Mouse (Mus musculus) T-helper 2 cell (primary cell): ENCODE data around the gene Slc28a3.

Source experiments
- in situ Hi-C: fragments of 300-600 bp; cut with MboI, MseI; formaldehyde crosslinking; loops from one replicate; pipeline ENCODE4 v1.15.1; 2025; ENCODE audit warnings: high pct_unique_total_duplicates

Slc28a3 gene

DNA sequence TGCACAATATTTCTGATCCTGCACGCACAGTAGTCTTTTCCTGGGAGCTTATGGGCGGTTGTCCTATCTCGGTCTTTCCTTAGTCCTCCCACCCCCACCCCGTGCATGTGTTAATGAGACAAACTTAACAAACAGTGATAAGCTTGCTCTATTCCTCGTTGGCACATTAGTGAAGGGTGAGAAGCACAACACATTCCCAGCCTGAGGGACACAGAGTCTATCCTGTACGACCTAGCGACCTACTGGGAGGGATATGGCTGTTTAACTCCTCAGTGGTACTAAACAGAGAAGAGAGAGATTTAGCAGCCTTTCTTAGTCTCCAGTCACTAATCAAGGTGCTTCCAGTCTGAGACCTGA is 86.9 kb downstream of the Slc28a3 start:
- in situ Hi-C loops: no loop called here

DNA sequence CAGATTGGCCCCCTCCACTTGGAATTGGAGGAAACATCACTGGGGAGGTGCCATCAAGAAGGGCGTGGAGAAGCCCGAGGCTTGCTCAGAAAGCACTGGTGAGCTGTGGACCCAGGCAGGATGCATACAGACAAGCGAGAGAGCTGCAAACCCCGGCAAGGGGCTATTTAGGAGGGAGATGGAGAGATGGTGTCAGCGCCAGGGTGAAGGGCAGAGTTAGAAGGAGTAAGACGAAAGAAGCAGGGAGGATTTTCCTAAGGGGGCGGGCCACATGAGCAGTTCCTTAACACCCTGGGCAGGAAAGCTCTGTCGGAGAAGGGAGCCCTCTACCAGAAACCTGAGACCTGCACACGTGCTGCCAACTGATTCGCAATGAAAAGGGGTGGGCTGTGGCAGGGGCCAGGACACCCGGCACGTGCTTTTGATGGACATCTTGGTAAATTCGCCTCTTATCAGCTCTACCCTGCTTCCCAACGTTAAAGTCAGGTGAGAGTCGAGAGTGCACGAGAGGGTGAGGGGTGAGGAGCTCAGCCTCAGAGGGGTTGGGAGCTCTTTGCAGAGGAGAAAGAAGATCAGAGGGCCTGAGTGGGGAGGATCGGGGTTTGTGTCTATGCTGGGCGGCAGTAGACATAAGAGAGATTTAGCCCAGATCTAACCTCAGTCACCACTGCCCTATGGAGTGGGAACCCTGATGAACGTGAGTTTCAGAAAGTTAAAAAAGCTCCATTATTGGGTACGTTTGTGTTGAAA is 87.5 kb downstream of the Slc28a3 start:
- in situ Hi-C loops: no loop called here

DNA sequence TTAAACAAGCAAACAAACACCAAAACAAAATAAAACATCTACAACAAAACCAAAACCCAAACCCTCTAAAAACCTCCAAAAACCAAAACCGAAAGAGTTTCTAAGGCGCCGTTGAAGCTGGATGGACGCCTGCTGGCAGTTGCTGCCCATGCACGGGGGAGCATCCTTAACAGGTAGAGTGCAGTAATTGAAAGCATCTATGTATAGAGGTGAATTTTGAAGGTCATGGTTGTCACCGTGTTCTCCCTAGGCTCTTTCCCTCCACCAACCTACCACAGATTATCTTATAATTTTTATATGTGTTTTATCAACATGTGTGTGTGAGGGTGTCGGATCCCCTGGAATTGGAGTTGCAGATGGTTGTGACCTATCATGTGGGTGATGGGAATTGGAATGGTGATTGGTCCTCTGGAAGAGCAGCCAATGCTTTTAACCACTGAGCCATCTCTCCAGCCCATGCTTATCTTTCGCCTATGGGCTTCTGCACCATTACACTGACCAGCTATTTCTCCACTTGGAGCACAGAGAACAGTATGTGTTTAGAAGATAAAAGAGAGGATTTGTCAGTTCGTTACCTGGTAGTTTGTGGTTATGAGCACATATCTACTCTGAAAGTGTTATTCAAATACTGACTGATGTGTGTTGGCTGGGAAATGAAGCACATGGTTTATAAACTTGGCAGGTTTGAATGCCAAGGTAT is 89.2 kb downstream of the Slc28a3 start:
- in situ Hi-C loops: no loop called here

DNA sequence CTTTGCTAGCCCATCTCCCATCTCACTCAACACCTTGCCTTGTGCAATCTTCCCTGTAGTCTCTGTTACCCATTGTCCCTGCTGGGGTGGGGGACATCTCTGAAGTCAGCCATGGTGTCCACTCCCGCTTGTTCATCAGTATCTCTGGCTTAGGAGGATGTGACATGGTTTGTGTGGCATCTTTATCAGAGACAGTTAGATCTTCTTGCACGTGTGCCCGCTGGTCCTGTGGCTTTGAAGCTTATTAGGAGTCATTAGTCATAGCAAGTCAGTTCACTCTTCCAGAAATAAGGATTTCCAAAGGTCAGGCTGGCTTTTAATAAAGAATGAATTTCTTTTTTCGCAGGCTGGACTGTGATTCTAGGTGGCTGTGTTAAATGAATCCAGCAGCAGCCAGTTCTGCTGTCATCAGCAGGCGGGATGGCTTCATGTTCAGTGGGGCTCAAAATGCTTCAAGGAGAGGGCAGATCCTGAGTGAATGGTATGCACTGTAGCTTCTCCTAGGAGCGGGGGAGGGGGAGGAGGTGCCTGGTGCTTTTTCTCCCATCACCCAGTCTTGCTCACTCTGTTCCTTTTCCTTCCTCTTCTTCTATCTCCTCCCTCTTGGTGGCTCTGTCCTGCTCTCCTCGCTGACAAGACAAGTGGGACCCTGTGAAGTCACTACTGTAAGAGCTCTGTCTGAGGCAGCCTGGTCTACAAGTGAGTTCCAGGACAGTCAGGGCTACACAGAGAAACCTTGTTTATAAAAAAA is 89.9 kb downstream of the Slc28a3 start:
- in situ Hi-C loops: no loop called here

DNA sequence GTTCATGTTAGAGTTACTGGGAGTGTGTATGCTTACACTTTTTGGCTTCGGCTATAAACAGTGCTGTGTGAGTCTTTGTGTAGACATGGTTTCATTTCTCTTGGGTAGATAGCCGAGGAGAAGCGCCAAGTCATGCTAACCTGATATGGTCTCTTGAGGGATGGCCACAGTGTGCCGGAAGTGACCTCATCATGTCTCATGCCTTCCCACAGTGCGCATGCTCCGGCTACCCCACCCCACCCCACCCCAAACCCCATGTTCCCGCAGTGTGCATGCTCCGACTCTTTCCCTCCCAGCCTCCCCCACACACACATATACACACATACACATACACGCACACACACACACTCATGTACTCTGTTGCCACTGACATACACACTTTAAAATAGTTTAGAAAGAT is 90.6 kb downstream of the Slc28a3 start:
- in situ Hi-C loops: no loop called here

DNA sequence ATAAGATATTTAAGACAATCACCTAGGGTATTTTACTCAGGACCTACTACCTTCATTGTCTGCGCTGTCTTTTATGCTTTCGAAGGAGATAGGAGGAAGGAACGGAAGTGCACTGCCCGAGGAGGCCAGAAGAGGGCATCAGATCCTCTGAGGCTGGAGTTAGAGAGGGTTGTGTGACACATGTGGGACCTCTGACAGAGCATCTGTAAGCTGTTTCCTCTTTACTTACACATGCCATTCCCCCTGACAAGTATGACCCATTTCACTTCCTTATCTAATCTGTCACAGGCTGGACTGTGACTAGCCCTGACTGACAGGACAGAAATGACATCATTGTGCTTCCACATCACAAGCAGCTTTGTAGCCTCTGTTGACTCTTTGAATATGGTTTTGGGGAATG is 94.4 kb downstream of the Slc28a3 start:
- in situ Hi-C loops: no loop called here

DNA sequence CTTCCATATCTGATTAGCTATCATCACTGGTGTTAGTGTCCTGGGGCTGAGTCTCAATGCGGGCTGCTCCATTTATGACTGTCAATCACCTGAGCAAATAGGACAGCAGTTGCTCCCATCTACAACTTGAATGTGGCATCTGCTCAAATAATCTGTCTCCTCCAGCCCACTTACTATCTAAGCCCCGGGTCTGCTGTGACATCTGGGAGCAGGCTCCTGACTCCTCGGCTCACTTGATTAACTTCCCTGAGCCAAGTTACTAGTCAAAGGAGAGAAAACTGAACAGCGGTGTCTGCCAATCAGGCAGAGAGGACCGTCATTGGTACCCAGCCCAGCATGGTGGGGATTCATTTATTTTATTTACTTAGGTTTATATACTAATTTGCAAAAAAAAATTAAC is 95.0 kb downstream of the Slc28a3 start:
- in situ Hi-C loops: no loop called here

DNA sequence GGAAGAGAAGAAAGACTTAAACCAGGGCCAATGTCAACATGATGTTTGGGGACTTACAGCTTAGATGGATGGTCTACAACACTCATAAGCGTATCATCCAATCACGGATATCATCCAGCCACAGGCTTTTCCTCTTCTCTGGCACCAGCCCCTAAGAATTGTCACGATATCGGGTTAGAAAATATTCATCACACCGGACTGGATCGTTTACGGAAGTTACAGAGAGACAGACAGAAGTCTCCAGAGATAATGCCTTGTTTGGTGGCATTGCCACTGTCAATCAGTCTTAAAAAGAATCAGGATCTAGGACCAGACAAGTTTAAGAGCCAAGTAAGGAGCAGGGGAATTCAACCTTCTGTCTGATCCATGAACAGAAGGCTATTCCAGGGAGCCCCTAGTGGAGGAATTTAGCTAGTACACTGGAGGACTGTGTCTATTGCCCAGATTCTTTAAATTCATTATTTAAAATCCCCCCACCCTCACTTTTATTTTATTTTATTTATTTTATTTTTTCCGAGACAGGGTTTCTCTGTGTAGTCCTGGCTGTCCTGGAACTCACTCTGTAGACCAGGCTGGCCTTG is 96.4 kb downstream of the Slc28a3 start:
- in situ Hi-C loops: no loop called here

DNA sequence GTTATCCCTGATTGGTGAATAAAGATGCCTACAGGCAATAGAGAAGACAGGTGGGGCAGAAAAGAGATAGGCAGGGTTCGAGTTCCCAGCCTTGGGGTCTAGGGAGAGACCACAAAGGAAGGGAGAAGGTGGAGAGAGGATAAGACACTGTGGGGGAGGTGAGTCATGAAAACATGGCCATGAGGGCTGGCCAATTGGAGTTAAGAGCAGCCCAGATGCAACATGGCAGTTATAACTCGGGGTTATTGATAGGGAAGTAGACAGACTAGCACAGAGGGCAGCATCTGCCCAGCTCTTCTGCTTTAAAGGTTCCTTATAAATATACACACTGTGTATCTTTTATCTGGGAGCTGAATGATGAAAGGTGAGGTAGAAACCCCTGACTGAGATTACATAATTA is 98.8 kb downstream of the Slc28a3 start:
- in situ Hi-C loops: no loop called here

DNA sequence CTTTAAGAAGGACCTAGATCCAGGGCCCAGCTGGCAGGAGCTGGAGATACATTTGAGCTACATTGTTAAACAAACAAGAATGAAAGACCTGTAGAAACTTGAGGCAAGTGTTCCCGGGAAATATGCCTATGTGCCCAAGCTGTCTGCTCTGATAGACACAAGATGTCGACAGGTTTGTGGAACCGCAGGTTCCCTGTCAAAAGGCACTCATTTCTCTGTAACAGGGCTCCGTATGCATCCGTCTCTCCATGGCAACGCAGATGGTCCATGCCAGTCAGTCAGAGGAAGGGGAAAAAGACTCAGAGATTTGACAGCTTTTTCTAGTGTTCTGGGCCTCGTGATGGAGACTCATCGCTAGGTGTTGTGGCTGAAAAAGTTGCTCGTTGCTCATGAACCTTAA is 99.4 kb downstream of the Slc28a3 start:
- in situ Hi-C loops: no loop called here

DNA sequence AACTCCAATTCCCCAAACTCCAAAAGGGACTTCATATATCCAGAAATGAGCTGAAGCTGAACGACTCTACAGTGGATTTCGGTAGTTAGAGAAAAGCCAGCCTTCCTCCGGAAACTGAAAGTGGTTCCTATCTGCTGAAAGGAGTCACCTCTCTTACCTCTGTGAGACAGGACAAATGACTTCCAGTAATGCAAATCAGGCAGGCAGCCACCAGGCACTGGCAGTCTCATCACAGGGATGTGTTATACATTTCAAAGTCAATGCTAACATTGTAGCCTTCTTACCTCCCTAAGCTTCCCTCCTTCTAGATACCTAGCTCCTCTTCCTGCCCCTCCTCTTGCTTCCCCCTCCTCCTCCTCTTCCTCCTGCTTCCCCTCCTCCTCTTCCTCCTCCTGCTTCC is 101.4 kb downstream of the Slc28a3 start:
- in situ Hi-C loops: no loop called here

DNA sequence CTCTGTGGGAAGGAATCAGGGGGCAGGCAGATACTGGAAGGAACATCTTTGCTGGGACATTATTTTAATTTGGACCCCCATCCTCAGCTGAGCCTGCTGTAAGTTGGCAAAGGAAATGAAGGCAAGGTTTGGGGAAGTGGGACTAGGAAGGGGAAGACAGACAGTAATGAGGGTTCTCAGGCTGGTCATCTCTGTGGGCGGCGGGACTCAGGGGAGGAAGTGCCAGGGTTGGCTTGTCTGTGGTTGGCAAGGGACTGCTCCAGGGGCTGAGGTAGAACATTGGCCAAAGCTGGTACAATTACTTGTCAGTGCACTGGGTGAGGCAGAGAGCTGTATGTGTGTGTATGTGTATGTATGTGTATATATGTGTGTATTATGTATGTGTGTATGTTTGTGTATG is 107.1 kb downstream of the Slc28a3 start:
- in situ Hi-C loops: no loop called here

DNA sequence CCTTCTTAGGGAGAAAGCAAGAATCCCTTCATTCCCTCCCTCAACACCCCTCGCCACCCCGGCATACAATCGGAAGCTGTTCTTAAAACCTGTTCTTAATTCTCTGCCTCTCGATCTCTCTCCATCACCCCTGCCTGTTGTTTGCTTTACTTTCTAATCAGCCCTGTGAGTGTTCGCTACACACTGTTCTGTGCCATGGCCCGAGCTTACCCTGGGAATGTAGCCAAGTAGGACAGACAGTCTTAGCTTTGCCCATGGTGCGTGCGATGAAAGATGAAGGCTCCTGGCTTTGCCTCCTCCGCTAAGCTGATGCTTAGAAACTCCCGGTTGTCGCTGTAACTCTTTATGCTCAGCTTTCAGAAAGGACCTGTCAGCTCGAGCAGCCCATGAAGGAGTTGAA is 112.9 kb downstream of the Slc28a3 start:
- in situ Hi-C loops: no loop called here
